Mouse (Mus musculus) kidney, embryonic 14.5 days (tissue): ENCODE data around the gene Fam204a. TPM values are rescaled to one million over a fixed set of nuclear protein-coding genes. Genes with fewer than 3 reads are reported as not detected.
A peak's percentile ranks its signal among the peaks of the same experiment; 100 is the strongest.

Source experiments
- ATAC-seq: fragments of 200-750 bp; cut with Nextera tagmentation; 2 replicates; pipeline ENCODE4 v1.8.0; 2017; ENCODE audit warnings: moderate number of reproducible peaks, mild to moderate bottlenecking, moderate TSS enrichment, moderate library complexity; ENCODE audit not compliant: low FRiP score, low TSS enrichment
- H3K27ac ChIP-seq: fragments of 300-500 bp; sonication (generic); 2 replicates; pipeline ENCODE4 v1.5.1; 2014; ENCODE audit warnings: low read depth, mild to moderate bottlenecking, low read length, moderate library complexity, mixed read lengths
- H3K27me3 ChIP-seq: fragments of 300-500 bp; sonication (generic); 2 replicates; pipeline ENCODE4 v1.6.1; 2014; ENCODE audit warnings: mild to moderate bottlenecking, low read length; ENCODE audit not compliant: control insufficient read depth, insufficient read depth
- H3K36me3 ChIP-seq: fragments of 300-500 bp; sonication (generic); 2 replicates; pipeline ENCODE4 v1.6.1; 2014; ENCODE audit warnings: low read length, mixed read lengths; ENCODE audit not compliant: control insufficient read depth, insufficient read depth
- H3K4me1 ChIP-seq: fragments of 300-500 bp; sonication (generic); 2 replicates; pipeline ENCODE4 v1.6.1; 2014; ENCODE audit warnings: low read length, mixed read lengths; ENCODE audit not compliant: control insufficient read depth, insufficient read depth
- H3K4me2 ChIP-seq: fragments of 300-500 bp; sonication (generic); replicated peaks from 2 replicates; pipeline ENCODE4 v1.6.1; 2014; ENCODE audit warnings: low read depth, mild to moderate bottlenecking, low read length
- H3K4me3 ChIP-seq: fragments of 300-500 bp; sonication (generic); 2 replicates; pipeline ENCODE4 v1.5.1; 2014; ENCODE audit warnings: mild to moderate bottlenecking, low read length
- H3K9ac ChIP-seq: fragments of 300-500 bp; sonication (generic); 2 replicates; pipeline ENCODE4 v1.6.1; 2014; ENCODE audit warnings: low read depth, mild to moderate bottlenecking, low read length, moderate library complexity
- H3K9me3 ChIP-seq: fragments of 300-500 bp; sonication (generic); 2 replicates; pipeline ENCODE4 v1.6.1; 2016; ENCODE audit warnings: low read length; ENCODE audit not compliant: control insufficient read depth
- WGBS: fragments of 180-500 bp; shearing (Covaris S2); extraction: QIAGEN DNeasy Blood & Tissue Kit; methylation state at CpG from one replicate; pipeline ENCODE4 v1.1.7; 2014; 5-methylcytosine and 5-hydroxymethylcytosine counted together
- polyA plus RNA-seq: library from polyadenylated mRNA; unstranded; fragments of >200 nt; fragmentation: Nextera tagmentation; extraction: Ambion mirVana; gene quantifications from 2 replicates; pipeline ENCODE4 v1.2.1, GENCODE M21; 2014

Gene Fam204a
- polyA plus RNA-seq, 1 experiment from 2014 or later, result 72.5 TPM

DNA sequence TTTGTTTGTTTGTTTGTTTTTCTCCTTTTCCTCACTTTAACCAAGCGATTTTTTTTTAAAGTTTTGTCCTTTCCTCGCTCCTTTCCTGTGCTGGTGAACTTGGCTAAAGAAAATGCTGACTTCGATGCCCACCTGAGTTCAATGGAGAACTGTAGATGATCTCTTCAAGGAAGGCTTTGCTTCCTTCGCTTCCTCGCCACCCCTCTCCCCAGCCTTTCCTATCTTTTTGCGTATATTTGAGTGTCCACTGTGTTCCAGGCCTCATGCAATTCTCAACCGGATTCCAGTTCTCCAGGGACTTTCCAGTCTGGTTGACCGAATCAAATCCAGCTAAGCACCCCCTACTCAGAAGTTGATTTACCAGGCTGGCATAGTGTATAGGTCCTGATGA lies 339 bp upstream of the Fam204a start:
- Histone ChIP-seq H3K9me3 (no peaks in the 10 kb centered on the region), H3K27me3 (no peaks in the 10 kb centered on the region), H3K4me2 (peak overlapping the region; percentile 48), H3K36me3 (no peaks in the 10 kb centered on the region; the same call in 1 of the 2 replicates), H3K4me1 (peaks cover 7% of the 10 kb centered on the region; the same call in 1 of the 2 replicates), H3K27ac (no peak overlapping the region), H3K9ac (no peak overlapping the region), H3K4me3 (no peak overlapping the region; the same call in 1 of the 2 replicates)
- 55% methylated on average over 8 of the region's 8 CpGs for WGBS
- ATAC-seq, result 0 out of 2 replicates have a peak, but pooled peaks have one; percentile 5

DNA sequence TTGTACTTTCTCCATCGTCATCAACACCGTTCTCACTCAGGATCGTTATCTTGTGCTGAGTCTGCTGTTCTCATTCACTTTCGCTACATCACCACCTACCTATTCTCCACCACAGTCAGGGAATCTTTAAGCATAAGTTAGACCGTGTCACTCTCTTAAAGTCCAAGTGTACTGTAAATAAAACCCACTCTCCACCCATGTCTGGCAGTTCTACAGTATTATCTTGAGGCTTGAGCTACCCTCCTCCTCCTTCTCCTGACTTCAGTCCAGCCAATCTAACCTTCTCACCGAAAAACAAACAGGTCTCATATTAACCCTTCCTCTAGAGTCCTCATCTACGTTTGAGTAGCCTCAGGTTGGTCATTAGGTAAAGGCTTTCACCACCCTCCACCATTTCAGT lies 7.1 kb downstream of the Fam204a start:
- Histone ChIP-seq H3K9me3 (no peaks in the 10 kb centered on the region), H3K9ac (no peak overlapping the region), H3K4me2 (no peak overlapping the region), H3K4me3 (no peak overlapping the region), H3K4me1 (peaks cover 3% of the 10 kb centered on the region; the same call in 1 of the 2 replicates), H3K27me3 (no peaks in the 10 kb centered on the region), H3K36me3 (peaks cover 12% of the 10 kb centered on the region; the same call in 1 of the 2 replicates), H3K27ac (no peak overlapping the region)
- 85% methylated on average over 7 of the region's 7 CpGs for WGBS
- ATAC-seq, result no peak

DNA sequence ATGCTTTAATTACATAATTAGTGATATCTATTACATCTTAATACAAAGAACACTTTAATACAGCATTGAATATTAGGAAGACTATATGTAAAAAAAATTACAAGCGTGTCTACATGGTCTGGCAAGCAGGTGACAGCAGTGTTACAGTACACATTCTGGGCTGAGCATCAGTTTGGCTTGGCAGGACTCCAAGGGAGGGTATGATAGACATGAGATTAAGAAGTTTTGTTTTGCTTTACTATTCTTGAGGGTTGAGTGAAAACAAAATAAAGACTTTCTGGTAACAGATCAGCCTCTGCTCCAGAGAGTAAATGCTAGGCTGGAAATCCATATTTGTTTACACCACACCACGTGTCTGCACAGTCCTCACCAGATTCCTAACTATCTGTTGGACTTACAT lies 8.5 kb downstream of the Fam204a start:
- Histone ChIP-seq H3K9ac (no peak overlapping the region), H3K4me2 (no peak overlapping the region), H3K27ac (no peak overlapping the region), H3K36me3 (peaks cover 14% of the 10 kb centered on the region; the same call in 1 of the 2 replicates), H3K4me1 (peaks cover 3% of the 10 kb centered on the region; the same call in 1 of the 2 replicates), H3K9me3 (no peaks in the 10 kb centered on the region), H3K27me3 (no peaks in the 10 kb centered on the region), H3K4me3 (no peak overlapping the region)
- 76% methylated on average over 2 of the region's 2 CpGs for WGBS
- no peak for ATAC-seq

DNA sequence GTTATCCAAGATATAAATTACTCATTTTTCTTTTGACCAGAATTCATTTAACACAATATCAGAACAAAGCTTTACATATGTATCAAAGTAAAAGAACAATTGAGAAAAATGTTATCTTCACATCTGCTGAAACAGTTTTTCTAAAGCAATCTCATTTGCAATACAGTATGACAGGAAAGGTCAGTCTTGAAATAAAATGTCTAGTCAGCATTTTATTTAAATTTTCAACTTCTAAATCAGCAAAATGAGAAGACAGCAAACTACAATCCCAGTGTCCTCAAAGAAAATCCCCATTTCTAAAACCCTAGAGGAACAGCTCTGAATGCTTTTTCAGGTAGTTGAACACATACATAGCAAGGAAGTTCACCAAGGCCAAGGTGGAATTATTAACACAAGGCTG lies 18.3 kb downstream of the Fam204a start:
- Histone ChIP-seq H3K4me3 (no peak overlapping the region), H3K9ac (no peak overlapping the region), H3K4me1 (no peaks in the 10 kb centered on the region), H3K27ac (no peak overlapping the region), H3K36me3 (peaks cover 25% of the 10 kb centered on the region), H3K4me2 (no peak overlapping the region), H3K27me3 (no peaks in the 10 kb centered on the region), H3K9me3 (no peaks in the 10 kb centered on the region)
- ATAC-seq, result no peak

DNA sequence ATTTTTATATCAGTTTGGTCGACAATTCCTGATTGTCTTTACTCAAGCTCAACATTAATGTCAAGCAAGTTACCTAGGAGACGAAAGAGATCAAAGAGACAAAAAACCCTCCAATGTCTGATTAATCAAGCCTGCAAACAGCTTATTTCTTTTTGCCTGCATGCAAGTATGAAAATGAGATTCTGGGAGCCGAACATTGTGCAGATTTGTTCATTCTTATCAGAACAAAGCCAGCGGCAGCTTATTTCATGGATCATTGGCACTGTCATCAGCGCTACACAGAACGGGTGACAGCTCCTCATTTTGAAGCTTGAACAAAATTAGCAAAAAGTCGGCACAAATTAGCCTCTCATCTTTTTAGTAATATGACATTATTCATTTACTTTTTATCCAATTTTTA lies 22.3 kb downstream of the Fam204a start:
- Histone ChIP-seq H3K27ac (no peak overlapping the region), H3K9ac (no peak overlapping the region), H3K9me3 (no peaks in the 10 kb centered on the region), H3K4me3 (no peak overlapping the region), H3K27me3 (no peaks in the 10 kb centered on the region), H3K4me1 (no peaks in the 10 kb centered on the region), H3K36me3 (peaks cover 9% of the 10 kb centered on the region), H3K4me2 (no peak overlapping the region)
- no peak for ATAC-seq
- 44% methylated on average over 7 of the region's 7 CpGs for WGBS

DNA sequence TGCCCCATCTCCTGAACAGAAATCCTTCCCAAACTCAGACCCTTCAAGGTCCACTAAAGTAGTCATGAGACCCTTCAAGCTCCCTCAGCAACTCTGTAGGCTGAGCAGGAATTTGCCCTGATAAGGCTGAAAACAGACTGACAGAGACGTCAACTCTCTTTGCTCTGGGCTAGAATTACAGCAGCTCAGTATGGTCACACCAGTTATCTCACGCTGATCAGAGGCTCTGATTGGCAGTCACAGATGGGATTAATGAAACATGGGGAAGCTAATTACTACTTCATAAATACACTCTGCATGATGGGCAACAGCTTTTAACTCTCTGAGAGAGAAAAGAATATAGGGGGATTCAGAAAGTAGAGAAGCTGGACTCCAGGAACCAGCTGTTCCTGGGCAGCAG lies 26.2 kb downstream of the Fam204a start:
- Histone ChIP-seq H3K9ac (no peak overlapping the region), H3K9me3 (no peaks in the 10 kb centered on the region), H3K4me3 (no peak overlapping the region), H3K27me3 (no peaks in the 10 kb centered on the region), H3K36me3 (peaks cover 5% of the 10 kb centered on the region; the same call in 1 of the 2 replicates), H3K4me1 (0 out of 2 replicates have a peak, but pooled peaks cover 5% of the 10 kb centered on the region), H3K4me2 (no peak overlapping the region), H3K27ac (no peak overlapping the region)
- 41% methylated on average over 2 of the region's 2 CpGs for WGBS
- ATAC-seq, result no peak

DNA sequence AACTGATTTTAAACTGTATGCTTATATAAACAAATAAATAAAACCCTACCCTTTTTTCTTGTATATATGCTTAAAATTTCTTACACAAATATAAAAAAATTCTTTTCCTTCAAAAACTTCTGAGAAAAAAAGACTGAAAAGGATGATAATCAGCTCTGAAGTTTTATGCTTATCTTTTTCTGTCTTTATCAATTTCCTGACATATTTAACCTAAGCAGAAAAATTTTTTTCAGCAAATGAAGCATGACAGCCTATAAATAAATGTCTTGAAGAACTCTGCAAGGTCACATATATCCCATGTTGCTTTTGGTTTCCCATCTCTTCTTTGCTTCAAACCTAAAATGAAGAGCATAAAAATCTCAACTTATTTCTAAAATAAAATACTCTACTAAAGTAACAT lies 27.3 kb downstream of the Fam204a start:
- no peak for ATAC-seq

DNA sequence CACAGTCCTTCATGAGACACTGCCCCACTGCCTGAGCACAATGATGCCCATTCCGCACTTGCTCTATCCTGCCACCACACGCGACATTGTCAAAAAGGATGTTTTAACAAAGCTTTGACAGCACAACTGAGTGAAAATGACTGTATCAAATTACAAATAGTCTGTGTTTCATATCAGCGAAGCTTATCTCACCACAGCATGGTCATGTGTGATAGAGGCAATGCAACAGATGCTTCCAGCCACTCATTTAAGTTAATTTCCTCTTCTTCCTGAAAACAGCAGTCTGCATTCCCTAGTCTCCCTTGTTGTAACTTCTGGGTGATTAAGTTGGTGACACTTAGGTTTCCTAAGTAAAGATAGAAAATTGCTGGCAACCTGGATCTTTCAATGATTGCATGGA lies 33.7 kb downstream of the Fam204a start:
- 94% methylated on average over 4 of the region's 4 CpGs for WGBS
- H3K9ac ChIP-seq, result no peak overlapping the region
- no peak overlapping the region for H3K4me3 ChIP-seq
- ATAC-seq, result no peak
- no peak overlapping the region for H3K4me2 ChIP-seq
- no peak overlapping the region for H3K27ac ChIP-seq
- H3K36me3 ChIP-seq, result peaks cover 14% of the 10 kb centered on the region; the same call in 1 of the 2 replicates
- H3K9me3 ChIP-seq, result no peaks in the 10 kb centered on the region
- 0 out of 2 replicates have a peak, but pooled peaks cover 5% of the 10 kb centered on the region for H3K4me1 ChIP-seq
- no peaks in the 10 kb centered on the region for H3K27me3 ChIP-seq

More for the DNA sequence above, 27.3 kb downstream of the Fam204a start:
- peaks cover 12% of the 10 kb centered on the region; the same call in 1 of the 2 replicates for H3K36me3 ChIP-seq
- no peak overlapping the region for H3K9ac ChIP-seq
- H3K4me3 ChIP-seq, result no peak overlapping the region
- H3K4me2 ChIP-seq, result no peak overlapping the region
- H3K9me3 ChIP-seq, result no peaks in the 10 kb centered on the region
- H3K4me1 ChIP-seq, result 0 out of 2 replicates have a peak, but pooled peaks cover 5% of the 10 kb centered on the region
- H3K27ac ChIP-seq, result no peak overlapping the region
- no peaks in the 10 kb centered on the region for H3K27me3 ChIP-seq

DNA sequence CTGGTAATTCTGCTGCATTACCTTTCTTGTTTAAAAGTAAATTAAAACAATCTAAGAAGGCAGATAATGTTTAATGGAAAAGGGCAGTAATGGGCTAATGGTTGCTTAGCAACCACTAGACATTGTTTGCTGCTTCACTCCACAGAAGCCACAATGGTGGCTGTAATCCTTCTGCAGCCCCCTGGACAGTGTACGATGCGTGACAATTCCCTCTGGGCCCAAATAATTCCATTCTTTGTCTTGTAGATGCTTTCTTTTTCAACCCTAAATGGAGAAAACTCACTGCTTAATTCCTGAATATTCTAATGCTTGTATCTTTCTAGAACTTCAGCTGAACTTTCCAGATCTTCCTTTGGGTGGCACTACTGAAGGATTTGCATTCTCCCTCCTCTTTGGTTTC lies 37.3 kb downstream of the Fam204a start:
- H3K4me2 ChIP-seq, result no peak overlapping the region
- 85% methylated on average over 2 of the region's 2 CpGs for WGBS
- no peaks in the 10 kb centered on the region for H3K9me3 ChIP-seq
- ATAC-seq, result no peak
- H3K27me3 ChIP-seq, result no peaks in the 10 kb centered on the region
- H3K4me3 ChIP-seq, result no peak overlapping the region
- H3K27ac ChIP-seq, result no peak overlapping the region
- no peaks in the 10 kb centered on the region for H3K4me1 ChIP-seq
- 0 out of 2 replicates have a peak, but pooled peaks cover 2% of the 10 kb centered on the region for H3K36me3 ChIP-seq
- H3K9ac ChIP-seq, result no peak overlapping the region
